Mouse (Mus musculus): ENCODE data around the gene Lhfp. TPM values are rescaled to one million over a fixed set of nuclear protein-coding genes. Genes with fewer than 3 reads are reported as not detected.

The Lhfp gene
- polyA plus RNA-seq, 1 experiment, result 13.7 TPM

GRCm38 (mm10) chr3:53289589-53290219 lies 248.4 kb downstream of the Lhfp start:
- TF ChIP-seq POLR2A (IDR thresholded peaks at IDR 0.05; ENCODE audit: borderline replicate concordance, control insufficient read depth, low read depth, low read length), result no peak
- TF ChIP-seq CTCF (IDR thresholded peaks at IDR 0.05; ENCODE audit: control insufficient read depth, insufficient read depth, low read length), result no peak
- no peaks in the 10 kb centered on the region for H3K4me1 ChIP-seq (ENCODE audit: control insufficient read depth, insufficient read depth, low read length)
- no peak overlapping the region for H3K4me3 ChIP-seq (replicated peaks; ENCODE audit: control insufficient read depth, low read depth, low read length)
- 88% methylated on average over 14 of the region's 14 CpGs for WGBS
- no peak overlapping the region for H3K27ac ChIP-seq (ENCODE audit: control insufficient read depth, insufficient read depth, low read depth, low read length, poor library complexity)

GRCm38 (mm10) chr3:53291185-53291584 lies 249.9 kb downstream of the Lhfp start:
- WGBS, result 85% methylated on average over 3 of the region's 3 CpGs
- TF ChIP-seq POLR2A (IDR thresholded peaks at IDR 0.05; ENCODE audit: borderline replicate concordance, control insufficient read depth, low read depth, low read length), result no peak
- TF ChIP-seq CTCF (IDR thresholded peaks at IDR 0.05; ENCODE audit: control insufficient read depth, insufficient read depth, low read length), result no peak

GRCm38 (mm10) chr3:53291945-53292344 lies 250.6 kb downstream of the Lhfp start:
- no peak overlapping the region for H3K27ac ChIP-seq (ENCODE audit: control insufficient read depth, insufficient read depth, low read depth, low read length, poor library complexity)
- no peak overlapping the region for H3K4me3 ChIP-seq (replicated peaks; ENCODE audit: control insufficient read depth, low read depth, low read length)
- TF ChIP-seq CTCF (IDR thresholded peaks at IDR 0.05; ENCODE audit: control insufficient read depth, insufficient read depth, low read length), result no peak
- TF ChIP-seq POLR2A (IDR thresholded peaks at IDR 0.05; ENCODE audit: borderline replicate concordance, control insufficient read depth, low read depth, low read length), result no peak
- 88% methylated on average over 1 of the region's 1 CpGs for WGBS
- no peaks in the 10 kb centered on the region for H3K4me1 ChIP-seq (ENCODE audit: control insufficient read depth, insufficient read depth, low read length)

More at GRCm38 (mm10) chr3:53291185-53291584, 249.9 kb downstream of the Lhfp start:
- Histone ChIP-seq H3K4me3 (replicated peaks; ENCODE audit: control insufficient read depth, low read depth, low read length) (no peak overlapping the region), H3K27ac (ENCODE audit: control insufficient read depth, insufficient read depth, low read depth, low read length, poor library complexity) (no peak overlapping the region), H3K4me1 (ENCODE audit: control insufficient read depth, insufficient read depth, low read length) (no peaks in the 10 kb centered on the region)

- Histone ChIP-seq H3K4me3 (replicated peaks; ENCODE audit: control insufficient read depth, low read depth, low read length) (no peak overlapping the region), H3K27ac (ENCODE audit: control insufficient read depth, insufficient read depth, low read depth, low read length, poor library complexity) (no peak overlapping the region), H3K4me1 (ENCODE audit: control insufficient read depth, insufficient read depth, low read length) (no peaks in the 10 kb centered on the region; the same call in 1 of the 2 replicates)
- WGBS, result 72% methylated on average over 3 of the region's 3 CpGs
- no peak for TF ChIP-seq CTCF (IDR thresholded peaks at IDR 0.05; ENCODE audit: control insufficient read depth, insufficient read depth, low read length)
- TF ChIP-seq POLR2A (IDR thresholded peaks at IDR 0.05; ENCODE audit: borderline replicate concordance, control insufficient read depth, low read depth, low read length), result no peak
Measured at GRCm38 (mm10) chr3:53292474-53292873, 251.1 kb downstream of the Lhfp start.

DNA sequence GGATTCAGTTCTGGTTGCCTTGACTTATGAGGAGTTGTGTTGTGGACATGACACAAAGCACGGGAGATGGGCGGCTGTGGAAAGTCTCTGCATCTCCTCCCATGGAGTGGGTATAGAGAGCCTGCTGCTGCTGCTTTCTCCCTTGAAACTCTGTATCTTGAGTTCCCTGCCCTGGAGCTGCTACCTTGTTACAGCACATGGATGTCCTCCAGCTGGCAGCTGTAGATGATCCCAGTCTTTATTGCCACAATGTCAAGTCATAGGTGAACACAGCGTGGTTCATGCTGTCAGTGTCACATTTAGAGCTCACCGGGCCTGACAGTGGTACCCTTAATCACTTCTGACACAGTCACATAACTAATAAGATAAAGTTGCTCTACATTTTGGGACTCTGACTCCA lies 251.7 kb downstream of the Lhfp start:
- no peaks in the 10 kb centered on the region; the same call in 1 of the 2 replicates for H3K4me1 ChIP-seq (ENCODE audit: control insufficient read depth, insufficient read depth, low read length)
- no peak overlapping the region for H3K27ac ChIP-seq (ENCODE audit: control insufficient read depth, insufficient read depth, low read depth, low read length, poor library complexity)
- no peak for TF ChIP-seq POLR2A (IDR thresholded peaks at IDR 0.05; ENCODE audit: borderline replicate concordance, control insufficient read depth, low read depth, low read length)
- no peak for TF ChIP-seq CTCF (IDR thresholded peaks at IDR 0.05; ENCODE audit: control insufficient read depth, insufficient read depth, low read length)
- no peak overlapping the region for H3K4me3 ChIP-seq (replicated peaks; ENCODE audit: control insufficient read depth, low read depth, low read length)
- 80% methylated on average over 4 of the region's 4 CpGs for WGBS

- Histone ChIP-seq H3K27ac (ENCODE audit: control insufficient read depth, insufficient read depth, low read depth, low read length, poor library complexity) (no peak overlapping the region), H3K4me1 (ENCODE audit: control insufficient read depth, insufficient read depth, low read length) (no peaks in the 10 kb centered on the region; the same call in 1 of the 2 replicates), H3K4me3 (replicated peaks; ENCODE audit: control insufficient read depth, low read depth, low read length) (no peak overlapping the region)
- 74% methylated on average over 4 of the region's 4 CpGs for WGBS
- TF ChIP-seq POLR2A (IDR thresholded peaks at IDR 0.05; ENCODE audit: borderline replicate concordance, control insufficient read depth, low read depth, low read length) (no peak), CTCF (IDR thresholded peaks at IDR 0.05; ENCODE audit: control insufficient read depth, insufficient read depth, low read length) (no peak)
Measured at GRCm38 (mm10) chr3:53293901-53294433, 252.6 kb downstream of the Lhfp start.

GRCm38 (mm10) chr3:53294855-53295254 lies 253.5 kb downstream of the Lhfp start:
- WGBS, result 86% methylated on average over 6 of the region's 6 CpGs
- H3K4me1 ChIP-seq (ENCODE audit: control insufficient read depth, insufficient read depth, low read length), result no peaks in the 10 kb centered on the region; the same call in 1 of the 2 replicates
- no peak overlapping the region for H3K27ac ChIP-seq (ENCODE audit: control insufficient read depth, insufficient read depth, low read depth, low read length, poor library complexity)
- no peak overlapping the region for H3K4me3 ChIP-seq (replicated peaks; ENCODE audit: control insufficient read depth, low read depth, low read length)
- TF ChIP-seq POLR2A (IDR thresholded peaks at IDR 0.05; ENCODE audit: borderline replicate concordance, control insufficient read depth, low read depth, low read length) (no peak), CTCF (IDR thresholded peaks at IDR 0.05; ENCODE audit: control insufficient read depth, insufficient read depth, low read length) (no peak)

DNA sequence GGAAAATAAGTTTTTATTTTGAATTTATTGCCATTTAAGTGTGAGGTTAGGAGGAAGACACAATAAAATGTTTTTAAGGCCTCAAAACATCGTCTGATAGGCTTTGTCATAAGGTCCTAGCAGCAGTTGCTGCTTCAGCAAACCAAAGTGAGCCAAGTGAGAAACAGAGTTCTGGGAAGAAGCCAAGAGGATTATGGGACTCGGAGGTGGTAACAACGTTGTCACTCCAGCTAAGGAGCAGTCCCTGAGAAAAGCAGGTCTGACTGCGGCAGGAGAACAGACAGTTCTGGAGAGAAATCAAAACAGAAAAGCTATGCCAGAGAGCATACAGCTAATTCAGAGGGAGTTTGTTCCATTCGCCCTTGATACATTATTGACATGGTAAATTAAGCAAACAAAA lies 260.5 kb downstream of the Lhfp start:
- H3K4me3 ChIP-seq (replicated peaks; ENCODE audit: control insufficient read depth, low read depth, low read length), result no peak overlapping the region
- no peaks in the 10 kb centered on the region; the same call in 1 of the 2 replicates for H3K4me1 ChIP-seq (ENCODE audit: control insufficient read depth, insufficient read depth, low read length)
- TF ChIP-seq CTCF (IDR thresholded peaks at IDR 0.05; ENCODE audit: control insufficient read depth, insufficient read depth, low read length) (no peak), POLR2A (IDR thresholded peaks at IDR 0.05; ENCODE audit: borderline replicate concordance, control insufficient read depth, low read depth, low read length) (no peak)
- no peak overlapping the region for H3K27ac ChIP-seq (ENCODE audit: control insufficient read depth, insufficient read depth, low read depth, low read length, poor library complexity)
- WGBS, result 74% methylated on average over 5 of the region's 5 CpGs

Measured in bone marrow, adult 2 months (tissue).